Mouse (Mus musculus) skeletal muscle tissue, postnatal 0 days (tissue): ENCODE results near the gene Garnl3. TPM values are rescaled to one million over a fixed set of nuclear protein-coding genes. Genes with fewer than 3 reads are reported as not detected.

Source experiments
- polyA plus RNA-seq: library from polyadenylated mRNA; unstranded; fragments of >200 nt; fragmentation: Nextera tagmentation; extraction: Ambion mirVana; gene quantifications from 2 replicates; pipeline ENCODE4 v1.2.1, GENCODE M21; 2015

Garnl3 gene
- polyA plus RNA-seq: 2.2 and 3.1 TPM in 2 replicates

GRCm38 (mm10) chr2:33131500-33132092 lies at the start of gene Garnl3:
Gene Garnl3 (minus strand): TSS chr2:33131654.

GRCm38 (mm10) chr2:32981725-32982271 lies 149.7 kb downstream of the Garnl3 start, which contains the start of gene Slc2a8:
Gene Slc2a8 (minus strand): TSS chr2:32982083.

GRCm38 (mm10) chr2:32961192-32961995 lies 170.1 kb downstream of the Garnl3 start, which contains the start of the genes Rpl12 and Lrsam1:
Gene Rpl12 (plus strand): TSS chr2:32961559.
Gene Lrsam1 (minus strand): TSS chr2:32961614.

Other genes with a start within 250 kb of the Garnl3 start
- gene Rpl12, start 170.1 kb downstream of the Garnl3 start, polyA plus RNA-seq: 83.4 and 90.5 TPM in 2 replicates
- gene Lrsam1, start 170.0 kb downstream of the Garnl3 start, polyA plus RNA-seq: 5.9 and 6.7 TPM in 2 replicates
- gene Slc2a8, start 149.6 kb downstream of the Garnl3 start, polyA plus RNA-seq: 9.2 and 11.3 TPM in 2 replicates
- gene Angptl2, start 84.4 kb upstream of the Garnl3 start, polyA plus RNA-seq: 130 and 158 TPM in 2 replicates
- gene Ralgps1, start 239.8 kb upstream of the Garnl3 start, polyA plus RNA-seq: 1.7 and 1.9 TPM in 2 replicates